ENCODE assay signal across 35 mouse cellular contexts in the genomic region with DNA sequence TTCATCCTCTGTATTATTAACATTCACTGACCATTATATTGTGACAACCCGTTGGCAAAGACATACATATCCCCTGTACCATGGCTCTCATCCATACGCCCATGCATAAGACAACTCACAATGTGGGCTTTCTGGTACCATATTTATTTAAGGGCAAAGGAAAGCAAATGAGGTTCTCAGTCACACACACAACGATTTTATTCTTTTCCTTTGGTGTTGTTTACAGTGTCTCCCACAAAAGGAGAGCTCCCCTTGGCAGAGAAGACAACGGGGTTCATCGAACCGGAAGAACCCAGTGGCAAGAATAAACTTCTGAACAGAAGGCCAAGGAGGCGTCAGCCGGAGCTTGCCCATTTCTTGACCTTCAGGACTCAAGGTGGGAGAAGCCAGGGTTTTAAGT. TPM values are rescaled to one million over a fixed set of nuclear protein-coding genes. Genes with fewer than 3 reads are reported as not detected.
"Had no signal": no experiment of that assay in that cellular context is flagged by ENCODE, and none has a peak within 500 bp of the region (broad histone marks: within the 10 kb centered on the region; RNA-seq: fewer than 3 reads in every experiment).

Pde6h (plus strand) TSS at position 301 of the 400 bp plus-strand sequence.

- H3K9ac ChIP-seq: limb, embryonic 12.5 days; limb, embryonic 13.5 days; limb, embryonic 15.5 days; liver, embryonic 12.5 days; liver, embryonic 13.5 days; liver, embryonic 14.5 days; liver, embryonic 15.5 days; liver, postnatal 0 days; lung, embryonic 14.5 days; lung, embryonic 15.5 days; midbrain, embryonic 12.5 days; midbrain, embryonic 13.5 days; midbrain, embryonic 15.5 days; neural tube, embryonic 12.5 days had no signal

- H3K4me3 ChIP-seq: limb, embryonic 10.5 days; limb, embryonic 12.5 days; limb, embryonic 13.5 days; limb, embryonic 15.5 days; liver, embryonic 12.5 days; liver, embryonic 13.5 days; liver, embryonic 15.5 days; lung, embryonic 15.5 days; megakaryocyte, embryonic 14.5 days; midbrain, embryonic 10.5 days; midbrain, embryonic 12.5 days; midbrain, embryonic 13.5 days; midbrain, embryonic 15.5 days; neural tube, embryonic 12.5 days had no signal

- H3K27me3 ChIP-seq: limb, embryonic 12.5 days; limb, embryonic 13.5 days; limb, embryonic 15.5 days; liver, embryonic 12.5 days; liver, embryonic 13.5 days; liver, embryonic 15.5 days; lung, embryonic 15.5 days; megakaryocyte, embryonic 14.5 days; midbrain, embryonic 12.5 days; midbrain, embryonic 13.5 days; midbrain, embryonic 15.5 days; neural tube, embryonic 12.5 days had no signal

- H3K36me3 ChIP-seq: limb, embryonic 10.5 days; limb, embryonic 12.5 days; limb, embryonic 13.5 days; limb, embryonic 15.5 days; lung, embryonic 15.5 days; midbrain, embryonic 10.5 days; midbrain, embryonic 12.5 days; midbrain, embryonic 13.5 days; midbrain, embryonic 15.5 days; neural tube, embryonic 12.5 days had no signal

- H3K4me2 ChIP-seq: limb, embryonic 12.5 days; limb, embryonic 13.5 days; limb, embryonic 15.5 days; liver, embryonic 11.5 days; liver, embryonic 12.5 days; liver, embryonic 13.5 days; liver, embryonic 15.5 days; lung, embryonic 14.5 days; lung, embryonic 15.5 days; midbrain, embryonic 11.5 days; midbrain, embryonic 12.5 days; midbrain, embryonic 13.5 days; midbrain, embryonic 15.5 days; neural tube, embryonic 12.5 days had no signal

- H3K4me1 ChIP-seq: liver, embryonic 12.5 days; liver, embryonic 15.5 days; midbrain, embryonic 12.5 days; midbrain, embryonic 13.5 days; midbrain, embryonic 15.5 days; neural tube, embryonic 12.5 days had no signal

- ATAC-seq: liver, embryonic 12.5 days; liver, postnatal 0 days; lung, postnatal 0 days; midbrain, embryonic 13.5 days; midbrain, embryonic 15.5 days; midbrain, embryonic 16.5 days had no signal

- H3K9me3 ChIP-seq: limb, embryonic 10.5 days; limb, embryonic 12.5 days; limb, embryonic 13.5 days; limb, embryonic 15.5 days; liver, embryonic 12.5 days; liver, embryonic 13.5 days; liver, embryonic 15.5 days; lung, embryonic 15.5 days; megakaryocyte, embryonic 14.5 days; midbrain, embryonic 10.5 days; midbrain, embryonic 12.5 days; midbrain, embryonic 13.5 days; midbrain, embryonic 15.5 days; neural tube, embryonic 12.5 days had no signal

- DNase-seq: left cerebral cortex, postnatal 4 days; liver; liver, embryonic 13.5 days; liver, postnatal 0 days; lung, adult 18-20 months; lung, adult 2 months; lung, embryonic 14.5 days; lung, postnatal 10 days; lung, postnatal 14 days; lung, postnatal 36 days; lung, postnatal 4 days; midbrain, embryonic 14.5 days had no signal

- H3K27ac ChIP-seq: limb, embryonic 12.5 days; limb, embryonic 13.5 days; limb, embryonic 15.5 days; liver, embryonic 12.5 days; liver, embryonic 13.5 days; liver, embryonic 14.5 days; liver, embryonic 15.5 days; lung, embryonic 15.5 days; macrophage; midbrain, embryonic 10.5 days; midbrain, embryonic 12.5 days; midbrain, embryonic 13.5 days; midbrain, embryonic 15.5 days; neural tube, embryonic 12.5 days had no signal

RNA-seq across cellular contexts. Expression of gene Pde6h, which starts in this region (rescaled TPM):
- total RNA-seq: monocyte, adult 5-6 weeks had no signal
- polyA plus RNA-seq: limb, embryonic 10.5 days; limb, embryonic 11.5 days; liver, embryonic 11.5 days; liver, embryonic 12.5 days; liver, embryonic 13.5 days; liver, embryonic 15.5 days; liver, embryonic 16.5 days; lung, embryonic 14.5 days; macrophage; midbrain, embryonic 10.5 days; midbrain, embryonic 11.5 days; midbrain, embryonic 12.5 days; midbrain, embryonic 13.5 days; midbrain, embryonic 14.5 days; midbrain, embryonic 15.5 days; neural tube, embryonic 11.5 days; neural tube, embryonic 12.5 days had no signal
